15 mouse cellular contexts compared by ENCODE assay signal in the genomic region with DNA sequence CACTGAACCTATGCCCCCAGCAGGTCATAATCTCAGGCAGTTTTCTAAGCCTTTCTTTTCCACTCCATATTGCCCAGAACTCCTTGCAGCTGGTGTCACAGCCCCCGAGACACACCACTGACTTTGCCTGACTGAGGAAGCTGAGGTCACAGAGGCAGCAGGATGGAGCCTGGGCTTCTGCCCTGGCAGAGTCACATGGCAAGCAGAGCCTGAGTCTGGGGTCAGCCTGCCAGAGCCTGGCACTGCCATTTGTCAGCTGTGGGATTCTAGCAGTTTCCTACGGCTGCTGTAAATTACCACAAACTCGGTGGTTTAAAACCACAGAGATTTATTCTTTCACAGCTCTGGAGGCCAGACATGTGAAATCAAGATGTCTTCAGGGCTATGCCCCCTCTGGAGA.
"Had no signal": no experiment of that assay in that cellular context is flagged by ENCODE, and none has a peak within 500 bp of the region (broad histone marks: within the 10 kb centered on the region; RNA-seq: fewer than 3 reads in every experiment).

No protein-coding gene starts in this region.

- H3K4me3 ChIP-seq: limb, embryonic 15.5 days; liver, embryonic 12.5 days; megakaryocyte, embryonic 14.5 days; midbrain, embryonic 12.5 days; neural tube, embryonic 15.5 days had no signal

- H3K36me3 ChIP-seq: limb, embryonic 15.5 days; liver, embryonic 12.5 days; midbrain, embryonic 12.5 days; neural tube, embryonic 15.5 days had no signal

- H3K27ac ChIP-seq: kidney, postnatal 0 days; limb, embryonic 15.5 days; liver, embryonic 12.5 days; midbrain, embryonic 12.5 days; neural tube, embryonic 15.5 days; stomach, postnatal 0 days had no signal

- ATAC-seq: liver, embryonic 12.5 days had no signal

- H3K27me3 ChIP-seq: limb, embryonic 15.5 days; neural tube, embryonic 15.5 days had no signal

- H3K9me3 ChIP-seq: limb, embryonic 15.5 days; liver, embryonic 12.5 days; midbrain, embryonic 12.5 days; neural tube, embryonic 15.5 days had no signal

- H3K4me2 ChIP-seq: limb, embryonic 15.5 days; liver, embryonic 12.5 days; lung, embryonic 14.5 days; midbrain, embryonic 12.5 days; neural tube, embryonic 15.5 days had no signal

- H3K9ac ChIP-seq: limb, embryonic 15.5 days; liver, embryonic 12.5 days; lung, embryonic 14.5 days; midbrain, embryonic 12.5 days; neural tube, embryonic 15.5 days had no signal

- DNase-seq: kidney, adult 11 months; kidney, adult 9 months; kidney, postnatal 36 days; lung, embryonic 14.5 days; lung, postnatal 10 days; lung, postnatal 4 days; right cerebral cortex, adult 18-20 months; right cerebral cortex, postnatal 25 days had no signal
